Mouse (Mus musculus) heart, postnatal 0 days (tissue): ENCODE measurements around the gene Flt1. TPM values are rescaled to one million over a fixed set of nuclear protein-coding genes. Genes with fewer than 3 reads are reported as not detected.

Experiments used
- ATAC-seq: fragments of 200-750 bp; cut with Nextera tagmentation; 2 replicates; pipeline ENCODE4 v1.8.0; 2017; ENCODE audit warnings: low read depth, moderate number of reproducible peaks, moderate library complexity; ENCODE audit not compliant: insufficient read depth
- DNase-seq: peaks from one replicate; pipeline ENCODE4 v3.0.0-alpha.2; 2016; ENCODE audit warnings: low spot score
- H3K27ac ChIP-seq: fragments of 300-500 bp; sonication (generic); 2 replicates; pipeline ENCODE4 v1.5.1; 2014; ENCODE audit warnings: low read depth, mild to moderate bottlenecking
- H3K27me3 ChIP-seq: fragments of 300-500 bp; sonication (generic); 2 replicates; pipeline ENCODE4 v1.6.1; 2014; ENCODE audit warnings: low read length, mixed read lengths; ENCODE audit not compliant: control insufficient read depth, insufficient read depth
- H3K36me3 ChIP-seq: fragments of 300-500 bp; sonication (generic); replicated peaks from 2 replicates; pipeline ENCODE4 v1.6.1; 2014; ENCODE audit warnings: low read length, mixed read lengths; ENCODE audit not compliant: control insufficient read depth, insufficient read depth
- H3K4me1 ChIP-seq: fragments of 300-500 bp; sonication (generic); 2 replicates; pipeline ENCODE4 v1.6.1; 2014; ENCODE audit warnings: antibody characterized with exemption; ENCODE audit not compliant: control insufficient read depth, insufficient read depth
- H3K4me2 ChIP-seq: fragments of 300-500 bp; sonication (generic); 2 replicates; pipeline ENCODE4 v1.6.1; 2014; ENCODE audit warnings: low read depth, mild to moderate bottlenecking, low read length, moderate library complexity
- H3K4me3 ChIP-seq: fragments of 300-500 bp; sonication (generic); 2 replicates; pipeline ENCODE4 v1.5.1; 2014; ENCODE audit warnings: low read depth, low read length
- H3K9ac ChIP-seq: fragments of 300-500 bp; sonication (generic); replicated peaks from 2 replicates; pipeline ENCODE4 v1.6.1; 2014; ENCODE audit warnings: low read depth, low read length, mixed read lengths
- H3K9me3 ChIP-seq: fragments of 300-500 bp; sonication (generic); replicated peaks from 2 replicates; pipeline ENCODE4 v1.6.1; 2016; ENCODE audit warnings: low read length; ENCODE audit not compliant: control insufficient read depth
- CTCF ChIP-seq: IDR thresholded peaks from 2 replicates; pipeline ENCODE4 v1.5.1; 2016; ENCODE audit warnings: antibody characterized with exemption, control low read depth, low read depth
- EP300 ChIP-seq: IDR thresholded peaks from 2 replicates; pipeline ENCODE4 v1.6.1; 2016; ENCODE audit warnings: antibody characterized with exemption, low read depth
- WGBS: fragments of 180-500 bp; shearing (Covaris S2); extraction: QIAGEN DNeasy Blood & Tissue Kit; methylation state at CpG from one replicate; pipeline ENCODE4 v1.1.7; 2014; 5-methylcytosine and 5-hydroxymethylcytosine counted together
- polyA plus RNA-seq: library from polyadenylated mRNA; unstranded; fragments of >200 nt; fragmentation: Nextera tagmentation; extraction: Ambion mirVana; gene quantifications from 2 replicates; pipeline ENCODE4 v1.2.1, GENCODE M21; 2015
- total RNA-seq: library from RNA; depleted of rRNA; stranded (reverse); fragments of >200 nt; gene quantifications from 2 replicates; pipeline ENCODE4 v1.2.3, GENCODE M21; 2014; ENCODE audit warnings: low replicate concordance

Gene Flt1
- total and polyA plus RNA-seq, 2 experiments from 2014 or later, result 11.8 to 39.1 TPM

DNA sequence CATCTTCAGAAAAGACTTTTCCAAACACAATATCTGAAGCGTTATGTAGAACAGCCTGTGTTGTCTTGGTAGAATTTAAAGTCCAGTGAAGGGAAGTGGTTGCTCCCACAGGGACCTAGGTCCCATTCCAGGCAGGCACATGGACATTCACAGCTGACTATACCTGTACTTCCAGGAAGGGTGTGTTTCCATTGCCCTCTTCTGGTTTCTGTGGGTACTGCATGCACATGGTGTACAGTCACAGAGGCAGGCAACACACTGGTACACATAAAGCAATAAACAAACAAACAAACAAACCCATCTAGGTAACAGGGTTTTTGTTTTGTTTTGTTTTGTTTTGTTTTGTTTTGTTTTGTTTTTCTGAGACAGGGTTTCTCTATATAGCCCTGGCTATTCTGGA lies 7.9 kb upstream of the Flt1 start:
- Histone ChIP-seq H3K9ac (no peak overlapping the region), H3K27ac (no peak overlapping the region), H3K4me1 (no peaks in the 10 kb centered on the region), H3K9me3 (0 out of 2 replicates have a peak, but pooled peaks cover 5% of the 10 kb centered on the region), H3K4me2 (no peak overlapping the region), H3K36me3 (no peaks in the 10 kb centered on the region), H3K27me3 (peaks cover 9% of the 10 kb centered on the region; the same call in 1 of the 2 replicates), H3K4me3 (no peak overlapping the region)
- ATAC-seq, result no peak
- 95% methylated on average over 1 of the region's 1 CpGs for WGBS
- DNase-seq, result no peak
- TF ChIP-seq CTCF (peak; percentile 46), EP300 (no peak)

- no peak for ATAC-seq
These were observed 7.1 kb upstream of the Flt1 start for GRCm38 (mm10) chr5:147732926-147733325.

GRCm38 (mm10) chr5:147727481-147727880 lies 1.7 kb upstream of the Flt1 start:
- Histone ChIP-seq H3K36me3 (no peaks in the 10 kb centered on the region), H3K4me1 (0 out of 2 replicates have a peak, but pooled peaks cover 6% of the 10 kb centered on the region), H3K9me3 (no peaks in the 10 kb centered on the region), H3K27ac (no peak overlapping the region), H3K4me3 (no peak overlapping the region), H3K4me2 (no peak overlapping the region), H3K9ac (no peak overlapping the region), H3K27me3 (peaks cover 65% of the 10 kb centered on the region)
- DNase-seq (no peak), ATAC-seq (no peak)
- TF ChIP-seq EP300, result no peak
- TF ChIP-seq CTCF, result no peak
- WGBS, result 36% methylated on average over 12 of the region's 12 CpGs

More at GRCm38 (mm10) chr5:147732926-147733325, 7.1 kb upstream of the Flt1 start:
- no peak overlapping the region for H3K4me3 ChIP-seq
- H3K36me3 ChIP-seq, result no peaks in the 10 kb centered on the region
- H3K4me1 ChIP-seq, result no peaks in the 10 kb centered on the region
- no peak overlapping the region for H3K4me2 ChIP-seq
- H3K27me3 ChIP-seq, result peaks cover 17% of the 10 kb centered on the region
- no peak overlapping the region for H3K9ac ChIP-seq
- 63% methylated on average over 5 of the region's 5 CpGs for WGBS
- TF ChIP-seq CTCF (no peak), EP300 (no peak)
- no peak for DNase-seq
- 0 out of 2 replicates have a peak, but pooled peaks cover 5% of the 10 kb centered on the region for H3K9me3 ChIP-seq
- no peak overlapping the region for H3K27ac ChIP-seq

- DNase-seq (no peak), ATAC-seq (no peak)
- TF ChIP-seq EP300 (no peak), CTCF (no peak)
- 8% methylated on average over 18 of the region's 18 CpGs for WGBS
- Histone ChIP-seq H3K27ac (peak overlapping the region; percentile 71; the same call in 1 of the 2 replicates), H3K36me3 (no peaks in the 10 kb centered on the region), H3K4me2 (peak overlapping the region; percentile 64), H3K4me3 (peak overlapping the region; percentile 59), H3K9me3 (no peaks in the 10 kb centered on the region), H3K4me1 (0 out of 2 replicates have a peak, but pooled peaks cover 6% of the 10 kb centered on the region), H3K27me3 (peaks cover 71% of the 10 kb centered on the region), H3K9ac (0 out of 2 replicates have a peak overlapping the region, but pooled peaks have one; percentile 63)
These were observed 1.0 kb upstream of the Flt1 start for GRCm38 (mm10) chr5:147726701-147727393.

DNA sequence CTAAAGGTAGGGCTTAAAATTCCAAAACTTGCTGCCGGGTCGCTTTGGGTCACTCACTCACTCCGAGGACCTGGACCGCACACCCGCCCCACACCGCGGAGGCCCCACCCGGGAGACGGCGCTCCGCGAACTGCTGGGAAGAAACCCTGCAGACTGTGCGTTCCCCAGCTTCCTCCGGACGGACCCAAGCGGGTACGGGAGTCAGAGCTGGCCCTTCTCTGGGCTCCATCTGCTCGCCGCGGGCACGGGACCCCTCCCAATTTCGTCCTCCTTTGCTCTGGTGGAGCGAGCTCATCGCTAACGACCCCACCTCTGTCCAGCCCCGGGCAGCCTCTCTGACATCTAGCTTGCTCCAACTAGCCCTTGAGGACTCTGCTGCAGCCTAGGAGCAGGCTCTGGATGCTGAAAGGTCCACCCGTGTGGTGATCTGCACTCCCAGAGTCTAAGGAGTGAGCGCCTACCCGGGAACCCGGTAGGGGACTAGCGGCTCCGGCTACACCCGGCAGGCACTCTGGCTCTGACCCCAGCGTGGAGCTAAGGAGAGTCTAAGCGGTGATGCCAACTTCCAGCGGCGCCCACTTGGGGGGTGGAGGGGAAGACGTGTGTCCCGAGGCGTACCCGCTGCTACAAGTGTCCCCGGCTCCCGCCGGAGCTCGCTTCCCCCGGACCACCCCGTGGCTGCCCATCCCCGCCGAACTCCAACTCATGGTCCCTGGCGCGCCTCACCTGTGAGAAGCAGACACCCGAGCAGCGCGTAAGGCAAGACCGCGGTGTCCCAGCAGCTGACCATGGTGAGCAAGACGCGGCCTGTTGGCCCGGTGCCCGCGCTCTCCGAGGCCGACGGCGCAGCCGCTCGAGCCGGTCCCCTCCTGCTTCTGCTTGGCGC lies 623 bp downstream of the Flt1 start:
- H3K36me3 ChIP-seq, result no peaks in the 10 kb centered on the region
- peak; percentile 53 for ATAC-seq
- 1% methylated on average over 68 of the region's 69 CpGs for WGBS
- peak overlapping the region; percentile 59 for H3K4me3 ChIP-seq
- H3K27ac ChIP-seq, result peak overlapping the region; percentile 71
- H3K9ac ChIP-seq, result peak overlapping the region; percentile 63
- peaks cover 86% of the 10 kb centered on the region for H3K27me3 ChIP-seq
- H3K9me3 ChIP-seq, result no peaks in the 10 kb centered on the region
- H3K4me1 ChIP-seq, result 0 out of 2 replicates have a peak, but pooled peaks cover 6% of the 10 kb centered on the region
- peak; percentile 62 for DNase-seq
- no peak for TF ChIP-seq EP300
- no peak for TF ChIP-seq CTCF
- peak overlapping the region; percentile 64 for H3K4me2 ChIP-seq
